Mouse (Mus musculus): ENCODE data around the gene Creb5.

- TF ChIP-seq POLR2A (IDR thresholded peaks at IDR 0.05; ENCODE audit: low read depth, low read length) (no peak), CTCF (IDR thresholded peaks at IDR 0.05; ENCODE audit: borderline replicate concordance, insufficient read depth, low read length) (no peak)
Observed at GRCm38 (mm10) chr6:53549409-53549808, 262.3 kb downstream of the Creb5 start.
